Mouse (Mus musculus) stomach, postnatal 0 days (tissue): ENCODE measurements around the gene Atxn1l. TPM values are rescaled to one million over a fixed set of nuclear protein-coding genes. Genes with fewer than 3 reads are reported as not detected.

Source experiments
- ATAC-seq: fragments of 200-750 bp; cut with Nextera tagmentation; 2 replicates; pipeline ENCODE4 v1.8.0; 2017; ENCODE audit not compliant: low FRiP score, low TSS enrichment
- DNase-seq: peaks from one replicate; pipeline ENCODE4 v3.0.0-alpha.2; 2016; ENCODE audit warnings: low spot score
- H3K27ac ChIP-seq: fragments of 300-500 bp; sonication (generic); replicated peaks from 2 replicates; pipeline ENCODE4 v1.5.1; 2014; ENCODE audit warnings: mild to moderate bottlenecking, control low read depth
- H3K27me3 ChIP-seq: fragments of 300-500 bp; sonication (generic); 2 replicates; pipeline ENCODE4 v1.6.1; 2014; ENCODE audit warnings: low read length; ENCODE audit not compliant: control insufficient read depth, insufficient read depth
- H3K36me3 ChIP-seq: fragments of 300-500 bp; sonication (generic); 2 replicates; pipeline ENCODE4 v1.6.1; 2014; ENCODE audit warnings: low read length, mixed read lengths; ENCODE audit not compliant: control insufficient read depth, insufficient read depth
- H3K4me1 ChIP-seq: fragments of 300-500 bp; sonication (generic); replicated peaks from 2 replicates; pipeline ENCODE4 v1.6.1; 2014; ENCODE audit warnings: antibody characterized with exemption; ENCODE audit not compliant: control insufficient read depth, insufficient read depth
- H3K4me2 ChIP-seq: fragments of 300-500 bp; sonication (generic); replicated peaks from 2 replicates; pipeline ENCODE4 v1.6.1; 2014; ENCODE audit warnings: low read depth, mild to moderate bottlenecking, control low read depth, moderate library complexity
- H3K4me3 ChIP-seq: fragments of 300-500 bp; sonication (generic); 2 replicates; pipeline ENCODE4 v1.5.1; 2014; ENCODE audit warnings: low read depth, low read length, control low read depth
- H3K9ac ChIP-seq: fragments of 300-500 bp; sonication (generic); 2 replicates; pipeline ENCODE4 v1.6.1; 2014; ENCODE audit warnings: mild to moderate bottlenecking, low read length, control low read depth, mixed read lengths
- H3K9me3 ChIP-seq: fragments of 300-500 bp; sonication (generic); 2 replicates; pipeline ENCODE4 v1.6.1; 2016; ENCODE audit warnings: low read length; ENCODE audit not compliant: control insufficient read depth
- CTCF ChIP-seq: IDR thresholded peaks from 2 replicates; pipeline ENCODE4 v1.5.1; 2016; ENCODE audit warnings: antibody characterized with exemption, low read depth, mild to moderate bottlenecking, moderate library complexity
- EP300 ChIP-seq: optimal IDR thresholded peaks from 2 replicates; pipeline ENCODE3; 2016; ENCODE audit warnings: antibody characterized with exemption
- WGBS: fragments of 180-500 bp; shearing (Covaris S2); extraction: QIAGEN DNeasy Blood & Tissue Kit; methylation state at CpG from one replicate; pipeline ENCODE4 v1.1.7; 2014; 5-methylcytosine and 5-hydroxymethylcytosine counted together
- polyA plus RNA-seq: library from polyadenylated mRNA; unstranded; fragments of >200 nt; fragmentation: Nextera tagmentation; extraction: Ambion mirVana; gene quantifications from 2 replicates; pipeline ENCODE4 v1.2.1, GENCODE M21; 2015

Gene Atxn1l
- polyA plus RNA-seq, result 2.7 and 2.8 TPM in 2 replicates

GRCm38 (mm10) chr8:109737237-109738048, at the start of gene Atxn1l:
Gene Atxn1l, minus strand, starts transcription at chr8:109737739.
- peak within 1 kb of the TSS; percentile 96 for H3K9ac ChIP-seq
- peak; percentile 92 for DNase-seq
- peak within 1 kb of the TSS; percentile 89 for H3K27ac ChIP-seq
- ATAC-seq, result peak; percentile 92
- H3K27me3 ChIP-seq, result no peaks in the 10 kb centered on the region
- H3K36me3 ChIP-seq, result peaks cover 4% of the 10 kb centered on the region
- TF ChIP-seq EP300 (no peak), CTCF (peak; percentile 77)
- WGBS, result under 1% methylated on average over 53 of the region's 59 CpGs
- no peaks in the 10 kb centered on the region for H3K9me3 ChIP-seq
- peak within 1 kb of the TSS; percentile 91 for H3K4me2 ChIP-seq
- H3K4me3 ChIP-seq, result peak within 1 kb of the TSS; percentile 85
- peaks cover 6% of the 10 kb centered on the region; the same call in 1 of the 2 replicates for H3K4me1 ChIP-seq

GRCm38 (mm10) chr8:109780548-109780947, 43.0 kb upstream of the Atxn1l start:
- Histone ChIP-seq H3K27me3 (no peaks in the 10 kb centered on the region), H3K4me2 (peak overlapping the region; percentile 60; the same call in 1 of the 2 replicates), H3K4me1 (peaks cover 3% of the 10 kb centered on the region; the same call in 1 of the 2 replicates), H3K9me3 (no peaks in the 10 kb centered on the region), H3K4me3 (no peak overlapping the region; the same call in 1 of the 2 replicates), H3K36me3 (no peaks in the 10 kb centered on the region), H3K27ac (peak overlapping the region; percentile 36; the same call in 1 of the 2 replicates), H3K9ac (no peak overlapping the region)
- WGBS, result 39% methylated on average over 4 of the region's 4 CpGs
- TF ChIP-seq CTCF (no peak), EP300 (no peak)
- ATAC-seq (no peak), DNase-seq (no peak)

GRCm38 (mm10) chr8:109779431-109780228, 42.1 kb upstream of the Atxn1l start:
- Histone ChIP-seq H3K27ac (peak overlapping the region; percentile 99), H3K4me1 (peaks cover 3% of the 10 kb centered on the region; the same call in 1 of the 2 replicates), H3K4me3 (peak overlapping the region; percentile 97), H3K36me3 (no peaks in the 10 kb centered on the region), H3K27me3 (no peaks in the 10 kb centered on the region), H3K9me3 (no peaks in the 10 kb centered on the region), H3K4me2 (peak overlapping the region; percentile 60), H3K9ac (peak overlapping the region; percentile 95)
- TF ChIP-seq CTCF, result no peak
- no peak for TF ChIP-seq EP300
- ATAC-seq, result peak; percentile 54
- 9% methylated on average over 24 of the region's 24 CpGs for WGBS
- peak; percentile 19 for DNase-seq

GRCm38 (mm10) chr8:109778993-109779421, 41.5 kb upstream of the Atxn1l start:
- H3K4me3 ChIP-seq, result peak overlapping the region; percentile 97
- peak overlapping the region; percentile 99 for H3K27ac ChIP-seq
- no peak for TF ChIP-seq CTCF
- H3K9me3 ChIP-seq, result no peaks in the 10 kb centered on the region
- peak overlapping the region; percentile 60 for H3K4me2 ChIP-seq
- no peaks in the 10 kb centered on the region for H3K27me3 ChIP-seq
- WGBS, result 0% methylated on average over 29 of the region's 32 CpGs
- DNase-seq, result no peak
- peaks cover 3% of the 10 kb centered on the region; the same call in 1 of the 2 replicates for H3K4me1 ChIP-seq
- peak overlapping the region; percentile 95 for H3K9ac ChIP-seq
- H3K36me3 ChIP-seq, result no peaks in the 10 kb centered on the region
- no peak; the same call in 1 of the 2 replicates for ATAC-seq

- peak; percentile 99 for ATAC-seq
- peak within 1 kb of the TSS; percentile 99 for H3K27ac ChIP-seq
- no peaks in the 10 kb centered on the region for H3K27me3 ChIP-seq
- TF ChIP-seq EP300 (peak; percentile 70), CTCF (no peak)
- peak within 1 kb of the TSS; percentile 95 for H3K9ac ChIP-seq
- no peaks in the 10 kb centered on the region for H3K36me3 ChIP-seq
- DNase-seq, result peak; percentile 98
- under 1% methylated on average over 55 of the region's 64 CpGs for WGBS
- peaks cover 3% of the 10 kb centered on the region; the same call in 1 of the 2 replicates for H3K4me1 ChIP-seq
- H3K9me3 ChIP-seq, result no peaks in the 10 kb centered on the region
- H3K4me3 ChIP-seq, result peak within 1 kb of the TSS; percentile 97
- peak within 1 kb of the TSS; percentile 60 for H3K4me2 ChIP-seq
These were observed 40.9 kb upstream of the Atxn1l start, which contains the start of gene Ap1g1 for GRCm38 (mm10) chr8:109778280-109778977. Gene Ap1g1, plus strand, starts transcription at chr8:109778554.
